Mouse (Mus musculus) stomach, postnatal 0 days (tissue): Measurements from ENCODE around the gene Foxl1.

Experiments used
- CTCF ChIP-seq: IDR thresholded peaks from 2 replicates; pipeline ENCODE4 v1.5.1; 2016; ENCODE audit warnings: antibody characterized with exemption, low read depth, mild to moderate bottlenecking, moderate library complexity
- EP300 ChIP-seq: optimal IDR thresholded peaks from 2 replicates; pipeline ENCODE3; 2016; ENCODE audit warnings: antibody characterized with exemption

DNA sequence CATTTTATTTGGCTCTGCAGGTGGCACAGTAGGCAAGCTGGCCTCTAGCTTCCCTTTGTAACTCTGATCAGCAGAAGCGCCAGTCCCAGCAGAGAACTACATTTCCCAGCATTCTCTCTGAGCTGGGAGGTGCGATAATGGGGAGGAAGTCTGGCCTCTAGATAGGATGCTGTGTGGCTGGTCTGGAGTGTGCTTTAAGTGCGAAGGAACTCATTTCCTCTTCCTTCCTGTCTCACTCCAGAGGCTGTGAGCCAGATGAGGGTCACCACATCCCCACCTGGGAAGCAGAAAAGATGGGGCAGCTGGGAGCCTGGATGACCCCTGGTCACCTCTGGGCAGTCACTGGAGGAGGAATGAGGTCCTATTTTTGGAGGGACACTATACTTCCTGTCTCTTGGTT, 48.6 kb downstream of the Foxl1 start:
- TF ChIP-seq CTCF (no peak), EP300 (no peak)
